Mouse (Mus musculus): ENCODE measurements around the gene Fbxo42. TPM values are rescaled to one million over a fixed set of nuclear protein-coding genes. Genes with fewer than 3 reads are reported as not detected.

Gene Fbxo42
- 10.3 and 15.3 TPM in 2 replicates for polyA plus RNA-seq (2015; fragmentation: Nextera tagmentation; extraction: Ambion mirVana)

DNA sequence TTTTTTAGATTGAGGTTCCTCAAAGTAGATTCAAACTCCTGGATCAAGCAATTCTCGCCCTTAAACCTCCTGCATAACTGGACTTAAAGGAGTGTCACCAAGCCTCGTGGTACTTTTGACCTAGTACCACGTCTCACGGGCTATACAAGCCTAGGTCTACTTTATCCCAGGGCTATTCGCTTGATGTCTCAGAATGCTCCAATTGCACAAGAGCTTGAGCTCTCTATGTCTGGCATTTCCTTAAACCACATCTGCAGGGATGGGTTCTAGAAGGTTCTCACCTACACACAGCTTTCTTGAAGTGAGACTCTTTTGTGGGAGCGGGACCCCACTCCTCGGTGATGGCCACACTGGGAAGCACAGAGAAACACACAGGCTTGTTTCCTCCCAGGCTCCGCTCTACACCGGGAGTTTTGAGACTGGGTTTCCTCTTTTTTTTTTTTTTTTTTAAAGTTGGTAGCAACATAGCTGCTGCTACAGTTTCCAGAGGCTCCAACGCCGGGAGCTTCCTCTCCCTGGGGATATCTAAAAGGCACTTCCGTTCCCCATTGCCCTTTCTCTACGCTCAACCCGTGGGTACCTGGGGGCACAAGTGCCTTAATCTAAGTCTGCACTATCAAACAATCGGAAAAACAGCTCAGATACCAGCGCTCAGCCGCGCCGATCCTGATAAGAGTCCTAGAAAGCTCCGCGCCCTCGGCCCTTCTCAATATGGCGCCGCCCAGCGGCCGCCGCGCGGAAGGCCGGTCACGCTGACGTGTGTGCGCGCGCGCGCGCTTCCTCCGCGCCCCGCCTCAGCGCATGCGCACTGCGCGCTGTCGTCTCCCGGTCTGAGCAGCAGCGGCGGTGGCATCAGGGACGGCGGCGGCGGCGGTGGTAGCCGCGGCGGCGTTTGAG, at the start of gene Fbxo42:
Fbxo42 (plus strand) TSS at position 802 of the 897 bp plus-strand sequence.
- Histone ChIP-seq H3K4me1 (replicated peaks) (peaks cover 26% of the 10 kb centered on the region), H3K4me2 (peak within 1 kb of the TSS; percentile 79), H3K27me3 (no peaks in the 10 kb centered on the region), H3K9ac (peak within 1 kb of the TSS; percentile 96), H3K27ac (peak within 1 kb of the TSS; percentile 90), H3K36me3 (no peaks in the 10 kb centered on the region), H3K9me3 (replicated peaks) (no peaks in the 10 kb centered on the region), H3K4me3 (peak within 1 kb of the TSS; percentile 94)
- ATAC-seq (replicated peaks; ENCODE audit: insufficient number of reproducible peaks, insufficient read depth, low FRiP score, low read depth): peak; percentile 88
- WGBS: 6% methylated on average over 54 of the region's 58 CpGs

DNA sequence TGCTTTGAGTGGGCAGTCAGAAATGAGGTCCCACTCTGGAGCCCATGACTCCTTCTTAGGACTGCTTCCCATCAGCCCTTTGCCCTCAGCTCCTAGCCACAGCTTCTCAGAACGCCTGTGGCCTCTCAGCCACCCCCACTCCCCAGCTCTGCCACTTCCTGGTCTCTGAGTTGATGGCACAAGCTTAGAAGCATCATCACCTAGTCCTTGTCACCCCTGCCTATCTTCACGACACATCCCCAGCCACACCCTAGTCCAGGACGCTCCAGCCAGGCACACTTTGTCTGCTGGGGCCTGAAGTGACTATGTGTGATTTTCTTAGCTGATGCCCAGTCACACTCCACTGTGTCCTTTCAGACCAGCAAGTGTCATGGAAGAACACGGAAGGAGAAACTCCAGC, 48.8 kb upstream of the Fbxo42 start:
- no peaks in the 10 kb centered on the region for H3K9me3 ChIP-seq (replicated peaks)
- no peak overlapping the region for H3K9ac ChIP-seq
- H3K27me3 ChIP-seq: no peaks in the 10 kb centered on the region
- H3K4me2 ChIP-seq: no peak overlapping the region
- no peak overlapping the region for H3K4me3 ChIP-seq
- WGBS: 51% methylated on average over 4 of the region's 4 CpGs
- no peaks in the 10 kb centered on the region for H3K36me3 ChIP-seq
- H3K4me1 ChIP-seq (replicated peaks): no peaks in the 10 kb centered on the region
- no peak overlapping the region for H3K27ac ChIP-seq
- ATAC-seq (replicated peaks; ENCODE audit: insufficient number of reproducible peaks, insufficient read depth, low FRiP score, low read depth): no peak

DNA sequence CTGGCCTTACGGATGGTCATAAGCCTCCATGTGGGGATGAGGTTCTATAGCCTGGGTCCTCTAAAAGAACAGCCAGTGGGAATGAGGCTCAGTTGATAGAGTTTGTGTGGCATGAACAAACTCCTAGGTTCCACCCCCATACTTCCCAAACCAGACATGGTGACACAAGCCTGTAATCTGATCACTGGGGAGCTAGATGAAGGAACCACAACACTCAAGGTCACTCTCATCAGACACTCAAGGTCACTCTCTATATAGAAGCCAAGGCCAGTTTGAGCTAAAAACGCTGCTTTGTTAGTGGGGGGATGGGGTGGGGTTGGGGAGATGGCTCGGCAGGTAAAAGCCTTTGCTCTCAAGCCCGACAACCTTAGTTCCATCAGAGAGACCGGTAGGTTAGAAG, 47.8 kb upstream of the Fbxo42 start:
- WGBS: 71% methylated on average over 5 of the region's 5 CpGs
- no peak overlapping the region for H3K4me2 ChIP-seq
- no peaks in the 10 kb centered on the region for H3K4me1 ChIP-seq (replicated peaks)
- no peak overlapping the region for H3K9ac ChIP-seq
- no peaks in the 10 kb centered on the region for H3K9me3 ChIP-seq (replicated peaks)
- H3K4me3 ChIP-seq: no peak overlapping the region
- ATAC-seq (replicated peaks; ENCODE audit: insufficient number of reproducible peaks, insufficient read depth, low FRiP score, low read depth): no peak
- H3K27ac ChIP-seq: no peak overlapping the region
- H3K36me3 ChIP-seq: no peaks in the 10 kb centered on the region
- H3K27me3 ChIP-seq: no peaks in the 10 kb centered on the region

DNA sequence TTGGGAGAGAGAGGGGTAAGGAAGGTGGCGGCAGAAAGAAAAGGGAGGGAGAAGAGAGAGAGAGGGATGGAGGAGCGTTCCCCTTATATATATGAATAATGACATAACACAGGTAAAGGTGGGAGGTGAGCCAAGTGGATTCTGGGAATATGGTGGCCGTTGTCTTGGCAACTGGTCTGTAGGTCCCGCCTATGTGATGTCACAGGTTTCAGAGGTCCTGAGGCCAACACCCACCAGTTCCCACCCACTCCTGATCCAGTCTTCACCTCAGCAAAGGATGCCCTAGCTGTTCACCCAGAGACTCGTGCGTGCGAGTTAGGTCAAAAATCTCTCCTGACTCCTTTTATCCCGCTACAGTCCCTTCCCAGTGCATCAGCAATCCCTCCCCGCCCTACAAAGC, 46.4 kb upstream of the Fbxo42 start:
- Histone ChIP-seq H3K27ac (no peak overlapping the region), H3K4me3 (no peak overlapping the region), H3K27me3 (no peaks in the 10 kb centered on the region), H3K4me2 (no peak overlapping the region), H3K9me3 (replicated peaks) (no peaks in the 10 kb centered on the region), H3K4me1 (replicated peaks) (no peaks in the 10 kb centered on the region), H3K36me3 (no peaks in the 10 kb centered on the region), H3K9ac (no peak overlapping the region)
- no peak for ATAC-seq (replicated peaks; ENCODE audit: insufficient number of reproducible peaks, insufficient read depth, low FRiP score, low read depth)
- 90% methylated on average over 9 of the region's 9 CpGs for WGBS

DNA sequence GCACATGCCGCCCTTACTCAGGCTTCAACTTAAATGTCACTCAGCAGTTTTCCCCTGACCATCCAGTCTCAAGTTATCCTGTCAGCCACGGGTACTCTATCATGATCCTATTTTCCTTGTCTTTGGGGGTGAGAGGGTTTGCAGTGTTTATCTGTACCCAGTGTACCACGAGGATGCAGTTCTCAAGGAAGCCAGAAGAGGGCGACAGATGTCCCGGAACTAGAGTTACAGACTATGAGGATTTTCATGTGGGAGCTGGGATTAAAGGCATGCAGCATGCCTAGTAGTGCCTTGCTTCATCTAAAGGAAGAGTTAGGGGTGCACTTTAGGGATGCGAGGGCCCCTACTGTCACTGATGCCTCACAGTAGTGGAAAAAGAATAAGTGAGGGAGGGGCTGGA, 45.9 kb upstream of the Fbxo42 start:
- Histone ChIP-seq H3K27me3 (no peaks in the 10 kb centered on the region), H3K4me3 (no peak overlapping the region), H3K9me3 (replicated peaks) (no peaks in the 10 kb centered on the region), H3K4me2 (no peak overlapping the region), H3K36me3 (no peaks in the 10 kb centered on the region), H3K9ac (no peak overlapping the region), H3K4me1 (replicated peaks) (no peaks in the 10 kb centered on the region), H3K27ac (no peak overlapping the region)
- no peak for ATAC-seq (replicated peaks; ENCODE audit: insufficient number of reproducible peaks, insufficient read depth, low FRiP score, low read depth)
- 62% methylated on average over 6 of the region's 6 CpGs for WGBS

DNA sequence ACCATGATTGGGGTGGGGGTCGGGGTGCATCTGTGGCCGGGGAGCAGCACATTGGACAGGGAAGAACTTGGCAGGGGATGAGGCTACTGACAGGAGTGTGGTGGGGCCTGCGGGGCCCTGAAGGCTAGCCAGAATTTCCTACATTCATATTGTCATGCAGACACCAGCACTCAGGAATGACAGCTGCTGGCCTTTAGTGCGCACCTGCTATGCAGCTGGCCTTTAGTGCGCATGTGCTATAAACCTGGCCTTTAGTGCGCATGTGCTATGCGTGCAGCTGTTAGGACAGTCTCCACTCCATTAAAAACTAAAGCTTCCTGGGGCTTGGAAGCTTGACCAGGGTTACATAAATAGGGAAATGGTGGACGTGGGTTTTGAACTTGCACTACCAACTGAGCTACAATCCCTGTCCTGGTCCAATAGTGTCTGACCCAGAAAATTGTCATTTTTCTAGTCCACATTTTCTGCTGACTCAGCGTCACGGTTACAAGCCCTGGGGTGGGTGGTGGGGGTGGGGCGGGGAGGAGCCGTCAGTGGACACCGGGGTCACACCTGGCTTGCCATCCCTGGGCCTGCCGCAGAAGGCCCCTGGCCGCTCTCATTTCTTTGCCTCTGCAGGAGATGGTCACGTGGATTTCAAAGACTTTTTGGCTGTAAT, 41.1 kb upstream of the Fbxo42 start:
- ATAC-seq (replicated peaks; ENCODE audit: insufficient number of reproducible peaks, insufficient read depth, low FRiP score, low read depth): no peak
- WGBS: 82% methylated on average over 16 of the region's 16 CpGs
- H3K4me2 ChIP-seq: no peak overlapping the region
- peaks cover under 1% of the 10 kb centered on the region; the same call in 1 of the 2 replicates for H3K36me3 ChIP-seq
- H3K9me3 ChIP-seq (replicated peaks): no peaks in the 10 kb centered on the region
- no peak overlapping the region for H3K27ac ChIP-seq
- no peak overlapping the region for H3K9ac ChIP-seq
- H3K4me1 ChIP-seq (replicated peaks): peaks cover 9% of the 10 kb centered on the region; the same call in 1 of the 2 replicates
- H3K4me3 ChIP-seq: no peak overlapping the region
- H3K27me3 ChIP-seq: no peaks in the 10 kb centered on the region

DNA sequence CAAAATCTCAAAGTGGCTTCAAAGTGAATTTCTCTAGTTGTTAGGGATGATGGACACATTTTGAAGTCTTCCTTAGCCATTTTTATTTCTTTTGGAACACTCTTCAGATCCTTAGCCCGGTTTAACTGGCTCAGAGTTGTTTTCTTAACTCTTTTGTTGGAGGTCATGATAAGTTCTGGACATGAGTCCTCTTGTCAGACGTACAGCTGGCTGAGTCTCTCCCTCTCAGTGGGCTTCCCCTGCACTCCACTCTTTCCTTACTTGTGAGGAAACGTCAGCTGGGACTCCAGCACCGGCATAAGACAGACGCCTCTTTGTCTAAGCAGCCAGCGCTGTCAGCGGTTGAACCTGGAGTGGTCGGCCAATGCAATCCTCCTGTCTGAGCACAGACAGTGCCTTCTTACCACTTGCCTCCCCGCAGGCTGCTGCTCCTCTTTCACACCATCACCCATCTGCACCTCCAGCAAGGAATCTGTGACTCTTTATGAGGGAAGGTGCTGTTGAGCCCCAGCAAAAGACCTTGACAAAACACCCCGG, 39.4 kb upstream of the Fbxo42 start:
- 0 out of 2 replicates have a peak overlapping the region, but pooled peaks have one; percentile 24 for H3K27ac ChIP-seq

DNA sequence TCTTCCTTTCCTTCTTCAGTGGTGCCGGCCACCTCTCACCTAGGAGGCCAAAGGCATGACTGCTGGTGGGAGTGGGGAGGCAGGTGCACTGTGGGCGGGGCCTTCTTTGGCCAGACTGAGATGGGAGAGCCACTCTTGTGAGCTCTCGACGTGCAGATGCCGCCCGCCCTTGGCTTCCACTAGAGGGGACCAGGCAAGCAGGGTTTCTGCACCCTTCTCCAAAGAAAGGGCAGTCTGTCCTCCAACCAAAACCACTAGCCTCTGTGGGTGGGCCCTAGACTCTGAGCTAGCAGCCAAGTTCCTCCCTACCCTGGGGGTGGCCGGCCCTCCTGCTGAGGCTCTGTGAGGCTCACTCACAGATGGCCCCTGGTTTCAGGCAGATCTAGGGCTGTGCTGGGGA, 33.9 kb upstream of the Fbxo42 start:
- no peak overlapping the region for H3K4me2 ChIP-seq
- no peaks in the 10 kb centered on the region for H3K27me3 ChIP-seq
- H3K9ac ChIP-seq: no peak overlapping the region
- H3K27ac ChIP-seq: peak overlapping the region; percentile 24; the same call in 1 of the 2 replicates
- H3K36me3 ChIP-seq: peaks cover 61% of the 10 kb centered on the region
- no peaks in the 10 kb centered on the region for H3K9me3 ChIP-seq (replicated peaks)
- ATAC-seq (replicated peaks; ENCODE audit: insufficient number of reproducible peaks, insufficient read depth, low FRiP score, low read depth): 0 out of 2 replicates have a peak, but pooled peaks have one; percentile 6
- WGBS: 75% methylated on average over 7 of the region's 7 CpGs
- peaks cover 13% of the 10 kb centered on the region for H3K4me1 ChIP-seq (replicated peaks)
- no peak overlapping the region for H3K4me3 ChIP-seq

More for the DNA sequence above, 39.4 kb upstream of the Fbxo42 start:
- peaks cover 9% of the 10 kb centered on the region; the same call in 1 of the 2 replicates for H3K4me1 ChIP-seq (replicated peaks)
- H3K4me3 ChIP-seq: no peak overlapping the region
- no peak overlapping the region for H3K4me2 ChIP-seq
- H3K9me3 ChIP-seq (replicated peaks): no peaks in the 10 kb centered on the region
- no peaks in the 10 kb centered on the region for H3K27me3 ChIP-seq
- WGBS: 15% methylated on average over 10 of the region's 10 CpGs
- H3K9ac ChIP-seq: no peak overlapping the region
- peaks cover 14% of the 10 kb centered on the region for H3K36me3 ChIP-seq
- peak; percentile 41; the same call in 1 of the 2 replicates for ATAC-seq (replicated peaks; ENCODE audit: insufficient number of reproducible peaks, insufficient read depth, low FRiP score, low read depth)

DNA sequence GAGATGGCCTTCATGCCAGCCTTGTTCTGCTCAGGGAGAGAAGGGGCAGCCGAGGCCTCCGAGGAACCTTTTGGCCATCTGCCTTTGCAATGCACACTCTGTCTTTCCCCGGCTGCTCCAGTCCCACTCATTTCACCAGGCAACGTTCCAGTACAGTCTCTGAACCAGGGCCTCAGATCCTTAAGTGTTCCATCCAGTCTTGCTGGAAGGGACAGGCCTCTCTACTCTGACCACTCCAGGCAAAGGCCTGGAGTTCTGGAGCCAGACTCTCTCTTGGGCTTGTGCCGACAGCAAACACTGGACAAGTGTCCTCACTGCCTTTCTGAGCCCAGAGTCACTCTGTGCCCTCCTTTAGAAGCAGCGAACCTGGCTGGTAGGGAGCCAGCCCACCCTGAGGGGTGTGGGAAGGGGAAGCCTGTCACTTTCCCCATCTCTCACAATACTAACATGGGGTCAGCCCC, 33.2 kb upstream of the Fbxo42 start:
- no peaks in the 10 kb centered on the region for H3K9me3 ChIP-seq (replicated peaks)
- H3K27ac ChIP-seq: peak overlapping the region; percentile 48
- peaks cover 20% of the 10 kb centered on the region for H3K4me1 ChIP-seq (replicated peaks)
- no peak overlapping the region for H3K4me3 ChIP-seq
- H3K4me2 ChIP-seq: no peak overlapping the region
- H3K36me3 ChIP-seq: peaks cover 61% of the 10 kb centered on the region
- H3K9ac ChIP-seq: no peak overlapping the region
- no peak for ATAC-seq (replicated peaks; ENCODE audit: insufficient number of reproducible peaks, insufficient read depth, low FRiP score, low read depth)
- 79% methylated on average over 6 of the region's 6 CpGs for WGBS
- H3K27me3 ChIP-seq: no peaks in the 10 kb centered on the region

DNA sequence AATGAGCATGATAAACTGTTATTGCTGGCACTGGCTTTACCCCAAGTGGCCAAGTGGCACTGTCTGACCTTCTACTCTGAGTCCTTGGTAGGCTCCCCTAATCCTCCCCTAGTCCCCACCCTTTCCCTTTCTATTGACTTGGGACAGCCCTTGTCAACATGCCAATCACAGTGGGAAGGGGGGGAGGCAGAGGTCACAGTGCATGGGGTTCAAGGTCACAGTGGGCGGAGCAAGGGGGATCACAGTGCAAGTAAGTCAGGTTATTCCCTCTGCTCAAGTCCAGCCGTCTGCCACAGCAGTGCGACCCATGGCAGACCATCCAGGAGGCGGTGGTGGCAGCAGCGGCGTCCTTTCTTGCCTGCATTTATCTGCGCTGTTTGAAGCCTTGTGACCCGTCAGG, 32.3 kb upstream of the Fbxo42 start:
- no peak overlapping the region for H3K9ac ChIP-seq
- peaks cover 21% of the 10 kb centered on the region for H3K4me1 ChIP-seq (replicated peaks)
- WGBS: 87% methylated on average over 8 of the region's 8 CpGs
- H3K4me2 ChIP-seq: no peak overlapping the region
- H3K27ac ChIP-seq: no peak overlapping the region
- no peak overlapping the region for H3K4me3 ChIP-seq
- H3K27me3 ChIP-seq: no peaks in the 10 kb centered on the region
- H3K9me3 ChIP-seq (replicated peaks): no peaks in the 10 kb centered on the region
- 0 out of 2 replicates have a peak, but pooled peaks have one; percentile 2 for ATAC-seq (replicated peaks; ENCODE audit: insufficient number of reproducible peaks, insufficient read depth, low FRiP score, low read depth)
- peaks cover 61% of the 10 kb centered on the region for H3K36me3 ChIP-seq

DNA sequence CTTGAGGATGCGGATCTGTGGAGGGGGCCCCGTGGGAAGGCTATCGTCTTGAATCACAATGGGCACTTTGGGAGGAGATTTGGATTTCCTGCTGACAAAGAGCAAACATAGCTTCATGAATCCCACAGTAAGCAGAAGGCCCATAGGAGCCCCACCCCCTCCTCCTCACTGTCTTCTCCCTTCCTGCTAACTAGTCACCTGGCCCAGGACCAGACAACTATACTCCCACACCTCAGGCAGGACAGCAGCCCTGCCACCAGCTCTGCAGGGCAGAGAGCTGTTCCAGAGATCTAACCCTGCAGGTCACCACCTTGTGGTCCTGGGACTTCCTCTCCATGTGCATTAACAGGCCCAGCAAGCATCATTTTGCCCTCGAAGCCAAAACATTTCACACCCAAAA, 29.0 kb upstream of the Fbxo42 start:
- Histone ChIP-seq H3K4me3 (no peak overlapping the region), H3K9ac (no peak overlapping the region), H3K4me1 (replicated peaks) (peaks cover 35% of the 10 kb centered on the region), H3K9me3 (replicated peaks) (no peaks in the 10 kb centered on the region), H3K27ac (0 out of 2 replicates have a peak overlapping the region, but pooled peaks have one; percentile 14), H3K4me2 (no peak overlapping the region), H3K27me3 (no peaks in the 10 kb centered on the region), H3K36me3 (peaks cover 44% of the 10 kb centered on the region)
- WGBS: 60% methylated on average over 4 of the region's 4 CpGs
- ATAC-seq (replicated peaks; ENCODE audit: insufficient number of reproducible peaks, insufficient read depth, low FRiP score, low read depth): no peak

Data from heart, embryonic 15.5 days (tissue).